Mouse (Mus musculus) gastrocnemius, adult 8-10 months (tissue): ENCODE results near the gene Dpy19l2. TPM values are rescaled to one million over a fixed set of nuclear protein-coding genes. Genes with fewer than 3 reads are reported as not detected.
"Not testable (repeated sequence)": the region's sequence is repeated elsewhere in the genome, so short reads cannot be mapped to it uniquely, and the experiment has no call there.

Experiments
- DNase-seq, 2 experiments: peaks; one replicate each; pipeline ENCODE4 v3.0.0; 2022; ENCODE audit warnings: low spot score in 2 of 2
- total RNA-seq, 4 experiments: library from RNA; stranded (reverse); gene quantifications; 2 replicates each; pipeline ENCODE4 v1.2.4; 2022

The Dpy19l2 gene
- not detected for total RNA-seq

- no peak for DNase-seq
Observed at GRCm38 (mm10) chr9:24695700-24696404, at the start of gene Dpy19l2. Dpy19l2 (minus strand) TSS chr9:24696293.

- no peak for DNase-seq
Observed at GRCm38 (mm10) chr9:24744958-24745357, 48.9 kb upstream of the Dpy19l2 start.

DNA sequence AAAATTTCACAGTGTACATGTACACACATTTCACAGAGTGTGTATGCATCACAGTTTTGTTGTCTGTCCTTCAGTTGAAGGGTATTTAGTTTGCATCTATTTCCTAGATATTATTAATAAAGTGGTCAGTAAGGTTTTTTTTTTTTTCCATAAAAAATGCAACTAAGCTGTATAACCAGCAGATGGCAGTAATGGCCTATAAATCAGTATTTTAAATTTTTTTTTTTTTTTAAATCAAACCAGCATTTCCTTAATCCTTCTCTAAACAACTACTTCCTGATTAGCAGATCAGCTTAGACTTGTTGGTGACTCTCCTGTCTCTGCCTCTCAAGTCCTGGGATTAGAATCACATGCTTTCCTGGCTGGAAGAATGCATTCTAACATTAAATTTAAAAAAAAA lies 5.2 kb upstream of the Dpy19l2 start:
- DNase-seq = no peak

- no peak for DNase-seq
Observed at GRCm38 (mm10) chr9:24696405-24696778, 299 bp upstream of the Dpy19l2 start.

- not testable (repeated sequence) for DNase-seq
Observed at GRCm38 (mm10) chr9:24637341-24637740, 58.8 kb downstream of the Dpy19l2 start.

DNA sequence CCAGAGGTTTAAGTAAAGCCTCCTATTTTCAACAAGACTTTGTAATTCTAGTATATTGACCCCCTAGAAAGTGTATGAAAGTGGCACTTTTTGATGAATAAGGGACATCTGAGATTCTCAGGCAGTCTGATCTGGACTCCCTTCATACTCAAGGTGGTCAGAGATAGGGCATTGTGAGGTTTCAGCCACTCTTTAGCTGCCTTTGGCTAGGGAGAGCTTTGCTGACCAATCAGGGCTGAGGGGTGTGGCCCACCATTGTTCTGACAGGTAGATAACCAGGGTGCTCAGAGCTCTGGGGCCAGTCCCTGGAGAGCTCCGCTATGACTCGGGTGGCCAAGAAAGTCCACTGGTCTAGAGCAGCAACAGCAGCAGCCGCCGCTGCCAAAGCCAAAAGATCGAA lies 71.2 kb downstream of the Dpy19l2 start, which contains the start of gene Cypt4:
Cypt4 (plus strand) TSS at position 301 of the 400 bp plus-strand sequence.
- DNase-seq = no peak

GRCm38 (mm10) chr9:24538159-24538558 lies 157.9 kb downstream of the Dpy19l2 start:
- no peak for DNase-seq

- DNase-seq = peak; percentile 10 to 15
Observed at GRCm38 (mm10) chr9:24516575-24517139, 179.4 kb downstream of the Dpy19l2 start.

- DNase-seq = no peak
Observed at GRCm38 (mm10) chr9:24514078-24514469, 182.0 kb downstream of the Dpy19l2 start.

GRCm38 (mm10) chr9:24513290-24514077 lies 182.6 kb downstream of the Dpy19l2 start:
- DNase-seq = no peak

- DNase-seq = no peak
Observed at GRCm38 (mm10) chr9:24512121-24512539, 184.0 kb downstream of the Dpy19l2 start.

- DNase-seq = no peak
Observed at GRCm38 (mm10) chr9:24511371-24512120, 184.5 kb downstream of the Dpy19l2 start.

- no peak for DNase-seq
Observed at GRCm38 (mm10) chr9:24508880-24509279, 187.2 kb downstream of the Dpy19l2 start.

Other genes with a start within 250 kb of the Dpy19l2 start
- gene Dpy19l1, start 193.2 kb downstream of the Dpy19l2 start, total RNA-seq = 1 to 10 TPM; 2.7 to 3.5 (median 3.2) TPM
- gene Cypt4, start 71.1 kb downstream of the Dpy19l2 start, total RNA-seq = not detected
- not detected for gene Tbx20, start 78.0 kb upstream of the Dpy19l2 start, total RNA-seq